In genomic region chr1:184436387-184436786, GRCm38 (mm10) we compare ENCODE assay signal across 29 mouse cellular contexts.
"Had no signal": no experiment of that assay in that cellular context is flagged by ENCODE, and none has a peak within 500 bp of the region (broad histone marks: within the 10 kb centered on the region; RNA-seq: fewer than 3 reads in every experiment).

No protein-coding gene starts in this region.

- DNase-seq: cerebellum, adult 2 months; cerebellum, adult 8-10 months; cerebellum, adult 9-10 months; cerebellum, adult 9-11 months; cerebellum, postnatal 10 days; cerebellum, postnatal 14 days; cerebellum, postnatal 25 days; cerebellum, postnatal 36 days; embryo, embryonic 11 days; forebrain, postnatal 0 days; gastrocnemius, adult 2 months; gastrocnemius, postnatal 10 days; gastrocnemius, postnatal 14 days; gastrocnemius, postnatal 25 days; gastrocnemius, postnatal 36 days; heart, adult 18-20 months; heart, adult 2 months had no signal

- ATAC-seq: forebrain, embryonic 13.5 days; forebrain, embryonic 14.5 days; forebrain, embryonic 15.5 days; forebrain, embryonic 16.5 days; forebrain, postnatal 0 days had no signal

- H3K4me1 ChIP-seq: embryonic facial prominence, embryonic 12.5 days; heart, embryonic 10.5 days had no signal

- H3K4me3 ChIP-seq: embryonic facial prominence, embryonic 10.5 days; embryonic facial prominence, embryonic 12.5 days; embryonic facial prominence, embryonic 13.5 days; embryonic facial prominence, embryonic 15.5 days; erythroblast, embryonic 14.5 days; forebrain, embryonic 10.5 days; forebrain, embryonic 12.5 days; forebrain, embryonic 13.5 days; forebrain, embryonic 15.5 days; gastrocnemius, adult 2 months; heart, adult 2 months; heart, embryonic 10.5 days had no signal

- H3K27ac ChIP-seq: embryonic facial prominence, embryonic 10.5 days; embryonic facial prominence, embryonic 12.5 days; embryonic facial prominence, embryonic 13.5 days; embryonic facial prominence, embryonic 15.5 days; forebrain, embryonic 10.5 days; forebrain, embryonic 12.5 days; forebrain, embryonic 13.5 days; forebrain, embryonic 15.5 days; gastrocnemius, adult 2 months; heart, embryonic 10.5 days had no signal
